Mouse (Mus musculus): ENCODE results near the gene Proz. TPM values are rescaled to one million over a fixed set of nuclear protein-coding genes. Genes with fewer than 3 reads are reported as not detected.

Proz gene
- total RNA-seq, 1 experiment, result 0.22 TPM

GRCm38 (mm10) chr8:13104691-13105086 is 44.0 kb downstream of the Proz start:
- H3K4me1 ChIP-seq (ENCODE audit: control insufficient read depth in 2 of 2, insufficient read depth in 2 of 2, low read length in 2 of 2, poor library complexity in 1 of 2), result peaks cover 0 to 2% of the 10 kb centered on the region in 2 experiments; a peak in 1 of 4 replicates
- peak overlapping the region; percentile 92 to 98 for H3K4me3 ChIP-seq (ENCODE audit: insufficient read depth in 1 of 2, low read depth in 1 of 2, low read length in 2 of 2, poor library complexity in 1 of 2, severe bottlenecking in 1 of 2)
- no peaks in the 10 kb centered on the region for H3K9me3 ChIP-seq (ENCODE audit: control insufficient read depth, insufficient read depth, low read depth, low read length)
- H3K27ac ChIP-seq (ENCODE audit: insufficient read depth, low read depth, low read length, poor library complexity, severe bottlenecking), result peak overlapping the region; percentile 62; the same call in 1 of the 2 replicates
- in situ Hi-C loops (cut with MboI; ENCODE audit: low sequenced_read_pairs in 2 of 2, unreplicated experiment in 2 of 2), result no loop called here
- H3K36me3 ChIP-seq (ENCODE audit: control insufficient read depth, insufficient read depth, low read length, poor library complexity, severe bottlenecking), result no peaks in the 10 kb centered on the region
- TF ChIP-seq HCFC1 (IDR thresholded peaks at IDR 0.05; ENCODE audit: borderline replicate concordance, insufficient read depth, low read length) (peak; percentile 84), ZC3H11A (IDR thresholded peaks at IDR 0.05; ENCODE audit: borderline replicate concordance, low read depth, low read length) (no peak)
- H3K9ac ChIP-seq (ENCODE audit: insufficient read depth, low read depth, low read length, poor library complexity, severe bottlenecking), result peak overlapping the region; percentile 98
- DNase-seq (ENCODE audit: low read depth, low spot score), result peak; percentile 75

GRCm38 (mm10) chr8:13105087-13105881 is 44.6 kb downstream of the Proz start, which contains the start of the genes Pcid2 and Cul4a:
Gene Pcid2, minus strand, starts transcription at chr8:13105459.
Gene Cul4a, plus strand, starts transcription at chr8:13105621.
- in situ Hi-C loops (cut with MboI; ENCODE audit: low sequenced_read_pairs in 2 of 2, unreplicated experiment in 2 of 2), result no loop called here
- peak within 1 kb of the TSS; percentile 98 for H3K4me3 ChIP-seq (ENCODE audit: insufficient read depth in 1 of 2, low read depth in 1 of 2, low read length in 2 of 2, poor library complexity in 1 of 2, severe bottlenecking in 1 of 2)
- peak within 1 kb of the TSS; percentile 98 for H3K9ac ChIP-seq (ENCODE audit: insufficient read depth, low read depth, low read length, poor library complexity, severe bottlenecking)
- DNase-seq (ENCODE audit: low read depth, low spot score), result peak; percentile 94
- H3K36me3 ChIP-seq (ENCODE audit: control insufficient read depth, insufficient read depth, low read length, poor library complexity, severe bottlenecking), result no peaks in the 10 kb centered on the region
- TF ChIP-seq ZNF384 (IDR thresholded peaks at IDR 0.05; ENCODE audit: low read depth, low read length), result no peak
- TF ChIP-seq MAFK (IDR thresholded peaks at IDR 0.05; ENCODE audit: insufficient read depth, low read depth, low read length), result no peak
- TF ChIP-seq ZC3H11A (IDR thresholded peaks at IDR 0.05; ENCODE audit: borderline replicate concordance, low read depth, low read length), result 0 out of 2 replicates have a peak, but pooled peaks have one; percentile 11
- 0 out of 2 replicates have a peak, but pooled peaks have one; percentile 32 for TF ChIP-seq HCFC1 (IDR thresholded peaks at IDR 0.05; ENCODE audit: borderline replicate concordance, insufficient read depth, low read length)
- TF ChIP-seq CHD2 (IDR thresholded peaks at IDR 0.05; ENCODE audit: low read depth, low read length), result peak; percentile 95
- H3K9me3 ChIP-seq (ENCODE audit: control insufficient read depth, insufficient read depth, low read depth, low read length), result no peaks in the 10 kb centered on the region
- H3K27ac ChIP-seq (ENCODE audit: insufficient read depth, low read depth, low read length, poor library complexity, severe bottlenecking), result peak within 1 kb of the TSS; percentile 62; the same call in 1 of the 2 replicates
- peaks cover 0 to 2% of the 10 kb centered on the region in 2 experiments; a peak in 1 of 4 replicates for H3K4me1 ChIP-seq (ENCODE audit: control insufficient read depth in 2 of 2, insufficient read depth in 2 of 2, low read length in 2 of 2, poor library complexity in 1 of 2)

DNA sequence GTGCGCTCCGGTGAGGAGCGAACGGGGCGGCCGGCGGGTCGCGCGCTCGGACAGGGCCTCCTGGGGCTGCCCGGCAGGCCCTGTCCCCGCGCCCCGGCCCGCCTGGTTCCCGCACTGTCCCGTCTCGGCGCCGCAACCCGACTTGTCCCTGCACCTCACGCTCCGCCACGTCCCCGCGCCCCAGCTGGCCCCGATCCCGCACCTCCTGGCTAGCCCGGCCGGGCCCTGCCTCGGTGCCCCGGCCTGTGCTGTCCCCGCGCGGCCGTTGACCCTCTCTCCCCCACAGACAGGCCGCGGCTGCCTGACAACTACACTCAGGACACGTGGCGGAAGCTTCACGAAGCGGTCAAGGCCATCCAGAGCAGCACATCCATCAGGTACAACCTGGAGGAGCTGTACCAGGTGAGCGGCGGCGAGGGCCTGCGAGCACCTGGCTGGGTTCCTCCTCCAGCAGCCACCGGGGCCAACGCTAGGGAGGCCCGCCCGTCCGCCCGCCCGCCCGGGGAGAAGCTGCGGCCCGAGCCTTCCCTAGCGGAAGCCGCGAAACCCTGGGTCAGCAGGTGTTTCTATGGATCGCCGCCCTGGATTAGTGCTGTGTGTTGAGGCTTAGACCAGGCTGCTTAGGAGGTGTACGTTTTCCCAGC is 45.3 kb downstream of the Proz start:
- peaks cover 0 to 2% of the 10 kb centered on the region in 2 experiments; a peak in 1 of 4 replicates for H3K4me1 ChIP-seq (ENCODE audit: control insufficient read depth in 2 of 2, insufficient read depth in 2 of 2, low read length in 2 of 2, poor library complexity in 1 of 2)
- no peak for DNase-seq (ENCODE audit: low read depth, low spot score)
- TF ChIP-seq MAFK (IDR thresholded peaks at IDR 0.05; ENCODE audit: insufficient read depth, low read depth, low read length), result no peak
- peak overlapping the region; percentile 26; the same call in 1 of the 2 replicates for H3K27ac ChIP-seq (ENCODE audit: insufficient read depth, low read depth, low read length, poor library complexity, severe bottlenecking)
- H3K9me3 ChIP-seq (ENCODE audit: control insufficient read depth, insufficient read depth, low read depth, low read length), result no peaks in the 10 kb centered on the region
- H3K9ac ChIP-seq (ENCODE audit: insufficient read depth, low read depth, low read length, poor library complexity, severe bottlenecking), result peak overlapping the region; percentile 91
- H3K36me3 ChIP-seq (ENCODE audit: control insufficient read depth, insufficient read depth, low read length, poor library complexity, severe bottlenecking), result no peaks in the 10 kb centered on the region
- peak overlapping the region; percentile 94 to 98 for H3K4me3 ChIP-seq (ENCODE audit: insufficient read depth in 1 of 2, low read depth in 1 of 2, low read length in 2 of 2, poor library complexity in 1 of 2, severe bottlenecking in 1 of 2)
- in situ Hi-C loops (cut with MboI; ENCODE audit: low sequenced_read_pairs in 2 of 2, unreplicated experiment in 2 of 2), result no loop called here

- Histone ChIP-seq H3K4me1 (ENCODE audit: control insufficient read depth in 2 of 2, insufficient read depth in 2 of 2, low read length in 2 of 2, poor library complexity in 1 of 2) (peaks cover 0 to 2% of the 10 kb centered on the region in 2 experiments; a peak in 1 of 4 replicates), H3K4me3 (ENCODE audit: insufficient read depth in 1 of 2, low read depth in 1 of 2, low read length in 2 of 2, poor library complexity in 1 of 2, severe bottlenecking in 1 of 2) (no peak overlapping the region), H3K9ac (ENCODE audit: insufficient read depth, low read depth, low read length, poor library complexity, severe bottlenecking) (no peak overlapping the region), H3K36me3 (ENCODE audit: control insufficient read depth, insufficient read depth, low read length, poor library complexity, severe bottlenecking) (no peaks in the 10 kb centered on the region), H3K27ac (ENCODE audit: insufficient read depth, low read depth, low read length, poor library complexity, severe bottlenecking) (no peak overlapping the region), H3K9me3 (ENCODE audit: control insufficient read depth, insufficient read depth, low read depth, low read length) (no peaks in the 10 kb centered on the region)
- DNase-seq (ENCODE audit: low read depth, low spot score), result no peak
- no peak for TF ChIP-seq ZC3H11A (IDR thresholded peaks at IDR 0.05; ENCODE audit: borderline replicate concordance, low read depth, low read length)
- TF ChIP-seq ZNF384 (IDR thresholded peaks at IDR 0.05; ENCODE audit: low read depth, low read length), result no peak
- TF ChIP-seq HCFC1 (IDR thresholded peaks at IDR 0.05; ENCODE audit: borderline replicate concordance, insufficient read depth, low read length), result no peak
- no peak for TF ChIP-seq CHD2 (IDR thresholded peaks at IDR 0.05; ENCODE audit: low read depth, low read length)
- no peak for TF ChIP-seq MAFK (IDR thresholded peaks at IDR 0.05; ENCODE audit: insufficient read depth, low read depth, low read length)
- in situ Hi-C loops (cut with MboI; ENCODE audit: low sequenced_read_pairs in 2 of 2, unreplicated experiment in 2 of 2), result no loop called here
Measured at GRCm38 (mm10) chr8:13107990-13108638, 47.4 kb downstream of the Proz start.
